Mouse (Mus musculus) right cerebral cortex, postnatal 36 days (tissue): ENCODE data around the gene Ncf4.
A peak's percentile ranks its signal among the peaks of the same experiment; 100 is the strongest.
"Not testable (repeated sequence)": the region's sequence is repeated elsewhere in the genome, so short reads cannot be mapped to it uniquely, and the experiment has no call there.

ENCODE experiments used
- DNase-seq, 2 experiments: peaks; one replicate each; pipeline ENCODE4 v3.0.0; 2022; ENCODE audit warnings: low spot score in 2 of 2, mixed read lengths in 1 of 2

Ncf4 gene

GRCm38 (mm10) chr15:78254751-78255150 is 10.2 kb downstream of the Ncf4 start:
- peak; percentile 26 to 29 for DNase-seq

- DNase-seq, result not testable (repeated sequence)
Measured at GRCm38 (mm10) chr15:78256602-78257259, 12.1 kb downstream of the Ncf4 start.

- peak; percentile 38 to 47 for DNase-seq
Measured at GRCm38 (mm10) chr15:78257326-78258050, 12.9 kb downstream of the Ncf4 start.

GRCm38 (mm10) chr15:78258246-78258865 is 13.8 kb downstream of the Ncf4 start:
- DNase-seq, result no peak

GRCm38 (mm10) chr15:78260668-78261333 is 16.2 kb downstream of the Ncf4 start:
- no peak for DNase-seq

GRCm38 (mm10) chr15:78263286-78263685 is 18.7 kb downstream of the Ncf4 start:
- DNase-seq, result no peak

- no peak for DNase-seq
Measured at GRCm38 (mm10) chr15:78267441-78267840, 22.8 kb downstream of the Ncf4 start.

GRCm38 (mm10) chr15:78267865-78268264 is 23.3 kb downstream of the Ncf4 start:
- peak in 1 of 2 experiments; percentile 39 for DNase-seq

- DNase-seq, result no peak
Measured at GRCm38 (mm10) chr15:78271208-78271607, 26.6 kb downstream of the Ncf4 start.

- DNase-seq, result no peak
Measured at GRCm38 (mm10) chr15:78278308-78278707, 33.7 kb downstream of the Ncf4 start.

- DNase-seq, result no peak
Measured at GRCm38 (mm10) chr15:78287941-78288340, 43.3 kb downstream of the Ncf4 start.

- DNase-seq, result not testable (repeated sequence)
Measured at GRCm38 (mm10) chr15:78289775-78290174, 45.2 kb downstream of the Ncf4 start.

GRCm38 (mm10) chr15:78293228-78293627 is 48.6 kb downstream of the Ncf4 start:
- not testable (repeated sequence) for DNase-seq

- DNase-seq, result no peak
Measured at GRCm38 (mm10) chr15:78293716-78294115, 49.1 kb downstream of the Ncf4 start.

- DNase-seq, result no peak
Measured at GRCm38 (mm10) chr15:78298558-78298957, 54.0 kb downstream of the Ncf4 start.

GRCm38 (mm10) chr15:78299641-78300040 is 55.0 kb downstream of the Ncf4 start:
- no peak for DNase-seq

- DNase-seq, result no peak
Measured at GRCm38 (mm10) chr15:78300773-78301172, 56.2 kb downstream of the Ncf4 start.

GRCm38 (mm10) chr15:78302718-78303117 is 58.1 kb downstream of the Ncf4 start:
- no peak for DNase-seq

GRCm38 (mm10) chr15:78303665-78304233 is 59.1 kb downstream of the Ncf4 start:
- no peak for DNase-seq

GRCm38 (mm10) chr15:78305341-78305933 is 60.8 kb downstream of the Ncf4 start, which contains the start of gene Csf2rb2:
Csf2rb2 (minus strand) TSS chr15:78305721.
- DNase-seq, result no peak

GRCm38 (mm10) chr15:78309865-78310264 is 65.3 kb downstream of the Ncf4 start:
- DNase-seq, result no peak
